ENCODE assay signal across 7 mouse cellular contexts in genomic region chr16:93604481-93604969, GRCm38 (mm10). TPM values are rescaled to one million over a fixed set of nuclear protein-coding genes. Genes with fewer than 3 reads are reported as not detected.
DNase-seq lines count a peak whose midpoint lies in the region; ATAC-seq and TF ChIP-seq lines count a peak whose summit lies in the region.

No protein-coding gene starts in this region.

- H3K9me3 ChIP-seq in hindbrain, embryonic 11.5 days (ENCODE audit: control insufficient read depth, low read length), result no peaks in the 10 kb centered on the region
- H3K9me3 ChIP-seq in liver, embryonic 14.5 days (ENCODE audit: control insufficient read depth, low read length), result no peaks in the 10 kb centered on the region

- H3K9ac ChIP-seq in hindbrain, embryonic 11.5 days (ENCODE audit: low read depth, low read length), result peak overlapping the region; percentile 80
- H3K9ac ChIP-seq in liver, embryonic 14.5 days (replicated peaks), result peak overlapping the region; percentile 75

- no peaks in the 10 kb centered on the region for H3K4me1 ChIP-seq in hindbrain, embryonic 11.5 days (replicated peaks; ENCODE audit: control insufficient read depth, insufficient read depth, low read length)
- peaks cover 7 to 17% of the 10 kb centered on the region in 2 experiments for H3K4me1 ChIP-seq in liver, embryonic 14.5 days (replicated peaks; ENCODE audit: control insufficient read depth in 2 of 2, insufficient read depth in 2 of 2, low read length in 1 of 2)
- H3K4me1 ChIP-seq in small intestine, adult 2 months (ENCODE audit: control insufficient read depth, insufficient read depth, insufficient read length, low read length), result peaks cover 5% of the 10 kb centered on the region; the same call in 1 of the 2 replicates

- H3K4me2 ChIP-seq in hindbrain, embryonic 11.5 days (replicated peaks; ENCODE audit: low read depth, low read length), result peak overlapping the region; percentile 83
- peak overlapping the region; percentile 97 for H3K4me2 ChIP-seq in liver, embryonic 14.5 days (ENCODE audit: low read depth)

- H3K27me3 ChIP-seq in hindbrain, embryonic 11.5 days (ENCODE audit: control insufficient read depth, insufficient read depth, low read length), result no peaks in the 10 kb centered on the region
- no peaks in the 10 kb centered on the region; the same call in 1 of the 2 replicates for H3K27me3 ChIP-seq in liver, embryonic 14.5 days (ENCODE audit: control insufficient read depth, insufficient read depth, low read length)
- no peaks in the 10 kb centered on the region for H3K27me3 ChIP-seq in small intestine, adult 2 months (ENCODE audit: control insufficient read depth, insufficient read depth, low read length)

- ATAC-seq in hindbrain, embryonic 11.5 days (ENCODE audit: low FRiP score), result no peak
- no peak for ATAC-seq in liver, embryonic 14.5 days (ENCODE audit: insufficient read depth)
- ATAC-seq in granulocyte monocyte progenitor cell, adult 5-6 weeks (replicated peaks; ENCODE audit: poor library complexity, severe bottlenecking), result no peak

- H3K36me3 ChIP-seq in hindbrain, embryonic 11.5 days (ENCODE audit: control insufficient read depth, insufficient read depth, low read length), result no peaks in the 10 kb centered on the region
- H3K36me3 ChIP-seq in liver, embryonic 14.5 days (replicated peaks; ENCODE audit: control insufficient read depth, insufficient read depth, low read depth), result no peaks in the 10 kb centered on the region
- H3K36me3 ChIP-seq in small intestine, adult 2 months (ENCODE audit: control insufficient read depth, insufficient read depth, low read length), result peaks cover 4% of the 10 kb centered on the region

- peak overlapping the region; percentile 56 for H3K4me3 ChIP-seq in hindbrain, embryonic 11.5 days (ENCODE audit: low read depth, low read length)
- peak overlapping the region; percentile 69 to 83 for H3K4me3 ChIP-seq in liver, embryonic 14.5 days (ENCODE audit: insufficient read depth in 1 of 2, low read depth in 2 of 2, low read length in 2 of 2)
- peak overlapping the region; percentile 24; the same call in 1 of the 2 replicates for H3K4me3 ChIP-seq in small intestine, adult 2 months (ENCODE audit: low read depth, low read length)

- no peak for TF ChIP-seq POLR2A in small intestine, adult 2 months (IDR thresholded peaks at IDR 0.05; ENCODE audit: low read depth, low read length)

- peak; percentile 63 for DNase-seq in right cerebral cortex, adult 18-20 months
- no peak for DNase-seq in right cerebral cortex, postnatal 14 days
- DNase-seq in cerebellum, postnatal 25 days, result peak; percentile 27
- DNase-seq in hindbrain, embryonic 11.5 days (ENCODE audit: low spot score), result peak; percentile 37
- no peak for DNase-seq in liver, embryonic 14.5 days (ENCODE audit: low read depth in 3 of 3, low spot score in 3 of 3)

- no peak for TF ChIP-seq EP300 in liver, embryonic 14.5 days (IDR thresholded peaks at IDR 0.05; ENCODE audit: low read depth)

- TF ChIP-seq CTCF in liver, embryonic 14.5 days (IDR thresholded peaks at IDR 0.05; ENCODE audit: low read depth), result no peak
- no peak for TF ChIP-seq CTCF in small intestine, adult 2 months (IDR thresholded peaks at IDR 0.05; ENCODE audit: extremely low read depth, insufficient read length, insufficient replicate concordance, low read depth, low read length)

- H3K27ac ChIP-seq in hindbrain, embryonic 11.5 days (ENCODE audit: low read depth, low read length), result peak overlapping the region; percentile 88; the same call in 1 of the 2 replicates
- H3K27ac ChIP-seq in liver, embryonic 14.5 days, result no peak overlapping the region
- H3K27ac ChIP-seq in small intestine, adult 2 months (ENCODE audit: insufficient read depth, low read depth, low read length), result peak overlapping the region; percentile 84

- WGBS in hindbrain, embryonic 11.5 days, result 3% methylated on average over 16 of the region's 16 CpGs
- WGBS in liver, embryonic 14.5 days (ENCODE audit: insufficient replicate concordance), result 11% methylated on average over 16 of the region's 16 CpGs
- 8% methylated on average over 16 of the region's 16 CpGs for WGBS in small intestine, adult 2 months

RNA-seq across cellular contexts. Expression of gene Setd4, which starts 0.7 kb away (rescaled TPM):
- polyA plus RNA-seq in hindbrain, embryonic 11.5 days (2014; fragmentation: Nextera tagmentation; extraction: Ambion mirVana), result 9.8 and 10.3 TPM in 2 replicates
- polyA plus RNA-seq in liver, embryonic 14.5 days (2012; rRNA removed), result 3.6 and 4.1 TPM in 2 replicates
- 3.6 and 4.0 TPM in 2 replicates for polyA plus RNA-seq in liver, embryonic 14.5 days (2014; fragmentation: Nextera tagmentation; extraction: Ambion mirVana)
- 2.4 TPM in 2 replicates for polyA plus RNA-seq in small intestine, adult 2 months (2012; rRNA removed)
- 3.5 and 10.8 TPM in 2 replicates for total RNA-seq in granulocyte monocyte progenitor cell, adult 5-6 weeks (2014; fragmentation: Nextera tagmentation)
- total RNA-seq in granulocyte monocyte progenitor cell, adult 5-6 weeks (2017), result 5.0 and 13.4 TPM in 2 replicates

RNA-seq across cellular contexts. Expression of gene Cbr1, which starts 1.1 kb away (rescaled TPM):
- polyA plus RNA-seq in hindbrain, embryonic 11.5 days (2014; fragmentation: Nextera tagmentation; extraction: Ambion mirVana), result 107 and 110 TPM in 2 replicates
- 15.0 and 19.3 TPM in 2 replicates for polyA plus RNA-seq in liver, embryonic 14.5 days (2012; rRNA removed)
- 15.2 and 16.9 TPM in 2 replicates for polyA plus RNA-seq in liver, embryonic 14.5 days (2014; fragmentation: Nextera tagmentation; extraction: Ambion mirVana)
- polyA plus RNA-seq in small intestine, adult 2 months (2012; rRNA removed), result 352 and 389 TPM in 2 replicates
- 20.6 and 26.7 TPM in 2 replicates for total RNA-seq in granulocyte monocyte progenitor cell, adult 5-6 weeks (2014; fragmentation: Nextera tagmentation)
- total RNA-seq in granulocyte monocyte progenitor cell, adult 5-6 weeks (2017), result 14.6 and 19.8 TPM in 2 replicates

RNA-seq across cellular contexts. Expression of gene Gm5678, which starts 23.4 kb away (rescaled TPM):
- polyA plus RNA-seq in hindbrain, embryonic 11.5 days (2014; fragmentation: Nextera tagmentation; extraction: Ambion mirVana), result not detected in 2 replicates
- not detected in 2 replicates for polyA plus RNA-seq in liver, embryonic 14.5 days (2012; rRNA removed)
- not detected in 2 replicates for polyA plus RNA-seq in liver, embryonic 14.5 days (2014; fragmentation: Nextera tagmentation; extraction: Ambion mirVana)
- not detected in 2 replicates for polyA plus RNA-seq in small intestine, adult 2 months (2012; rRNA removed)
- not detected in 2 replicates for total RNA-seq in granulocyte monocyte progenitor cell, adult 5-6 weeks (2014; fragmentation: Nextera tagmentation)
- total RNA-seq in granulocyte monocyte progenitor cell, adult 5-6 weeks (2017), result not detected in 2 replicates

Comparison
In these comparisons a context has a peak if more than half of its experiments do, and no peak if none do; other contexts are left out.
1. DNase-seq: peak in right cerebral cortex, adult 18-20 months (single experiment), cerebellum, postnatal 25 days (2 of 2) and hindbrain, embryonic 11.5 days (single experiment); none in right cerebral cortex, postnatal 14 days (single experiment) and liver, embryonic 14.5 days (0 of 3).
2. H3K4me3 ChIP-seq: peak in every context shown above with its lines; median percentile 76 in liver, embryonic 14.5 days; 56 in hindbrain, embryonic 11.5 days; 24 in small intestine, adult 2 months.